Mouse (Mus musculus): ENCODE results near the gene Insl5.

DNA sequence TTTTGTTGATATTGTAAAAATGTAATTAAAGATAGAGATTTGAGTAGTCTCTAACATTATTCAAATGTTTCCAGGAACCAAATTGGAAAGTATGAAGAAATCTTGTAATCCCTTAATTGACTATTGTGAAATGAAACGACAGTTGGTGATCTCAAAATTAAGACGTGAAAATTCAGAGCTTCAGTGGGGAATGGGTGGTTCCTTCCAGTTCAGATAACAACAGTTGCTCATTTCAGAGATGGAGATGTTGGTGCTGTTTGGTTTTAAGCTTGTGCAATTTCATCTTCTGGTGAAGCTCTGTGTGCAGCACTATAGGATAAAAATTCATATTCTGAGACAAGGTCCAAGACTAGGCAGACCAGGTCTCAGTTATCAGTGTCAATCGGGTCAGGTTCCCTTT lies 54.6 kb downstream of the Insl5 start:
- TF ChIP-seq CTCF (IDR thresholded peaks at IDR 0.05; ENCODE audit: borderline replicate concordance, insufficient read depth, low read depth, low read length), result no peak
- no peak for TF ChIP-seq POLR2A (IDR thresholded peaks at IDR 0.05; ENCODE audit: borderline replicate concordance, insufficient read depth, low read length)

Data from cerebellum, adult 2 months (tissue).